Mouse (Mus musculus): ENCODE measurements at regions not wholly inside any gene's neighbourhood (a gene's known extent, or its start where the extent isn't known, plus 50 kb on each side); places are given as distances from the start of the nearest gene placed in this dataset.
A peak's percentile ranks its signal among the peaks of the same experiment; 100 is the strongest.
"Not testable (repeated sequence)": the region's sequence is repeated elsewhere in the genome, so short reads cannot be mapped to it uniquely, and the experiment has no call there.

GRCm38 (mm10) chr4:45647514-45647913 is 115.2 kb upstream of the Shb start:
- no peak for DNase-seq (ENCODE audit: low read depth, low spot score)

DNA sequence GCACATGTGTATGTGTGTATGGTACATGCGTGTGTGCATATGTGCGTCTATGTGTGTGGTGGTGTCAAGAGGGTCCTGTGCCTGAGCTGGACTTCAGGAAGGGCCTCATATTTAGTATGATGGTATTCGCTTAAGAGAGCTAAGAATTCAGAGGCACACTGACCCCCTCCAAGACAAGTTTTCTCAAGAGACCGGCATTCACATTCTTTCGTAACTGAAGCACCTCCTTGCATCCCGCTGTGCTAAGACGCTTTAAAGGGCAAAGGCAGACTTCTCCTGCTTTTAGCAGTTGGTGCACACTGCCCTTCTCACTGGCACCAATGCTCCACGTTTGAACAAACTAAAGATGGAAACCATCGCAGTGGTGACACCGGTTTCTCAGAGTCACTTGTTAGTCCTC is 110.3 kb upstream of the Shb start:
- no peak for DNase-seq (ENCODE audit: low read depth, low spot score)

GRCm38 (mm10) chr4:45641272-45641671 is 109.0 kb upstream of the Shb start:
- DNase-seq (ENCODE audit: low read depth, low spot score): no peak

DNA sequence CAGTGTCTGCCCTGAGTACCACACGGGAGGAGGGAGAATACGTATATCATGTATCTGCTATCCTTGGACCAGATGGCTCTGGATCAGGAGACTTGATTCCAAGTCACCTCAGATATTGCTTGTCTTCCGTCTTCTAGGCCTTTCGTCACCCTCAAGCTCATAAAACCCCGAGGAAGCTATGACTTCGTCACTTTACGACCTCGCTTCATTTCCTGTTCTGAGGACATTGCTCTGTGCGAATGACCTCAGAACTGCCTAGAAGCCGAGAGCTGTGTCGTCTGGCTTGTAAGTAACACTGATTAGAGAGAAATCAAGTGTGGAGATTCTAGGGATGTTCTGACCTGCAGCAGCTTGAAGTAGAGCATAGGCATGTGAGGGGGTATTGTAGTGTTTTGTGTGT is 108.4 kb upstream of the Shb start:
- no peak for DNase-seq (ENCODE audit: low read depth, low spot score)

DNA sequence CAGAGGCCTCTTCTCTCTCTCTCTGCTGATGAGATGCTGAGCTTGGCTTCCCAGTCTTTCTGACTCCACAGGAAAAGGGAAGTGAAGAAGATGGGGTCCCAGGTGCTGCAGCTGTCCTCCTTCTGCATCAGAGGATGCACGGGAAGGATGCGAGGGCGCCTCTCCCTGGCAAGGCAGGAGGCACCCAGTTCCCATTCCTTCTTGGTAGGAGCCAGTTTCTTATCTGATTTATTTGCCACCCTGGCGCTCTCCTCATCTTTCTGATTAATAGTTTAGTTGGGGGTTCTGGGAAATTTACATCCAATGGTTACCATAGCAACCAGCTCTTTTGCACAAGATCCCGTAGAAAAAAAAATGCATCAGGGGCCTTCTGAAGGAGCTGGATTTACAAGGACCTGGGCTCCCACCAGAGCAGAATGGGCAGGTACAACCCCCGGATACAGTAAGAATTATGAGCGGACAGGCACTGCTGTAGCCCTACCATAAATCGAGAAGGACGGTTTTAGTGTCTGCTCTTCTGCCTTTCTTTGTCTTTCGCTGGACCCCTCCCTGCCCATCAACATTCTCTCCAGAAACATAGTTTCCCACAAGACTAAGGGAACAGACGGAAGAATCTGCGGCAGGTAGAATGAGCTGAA is 107.2 kb upstream of the Shb start:
- DNase-seq (ENCODE audit: low read depth, low spot score): no peak

GRCm38 (mm10) chr4:45638411-45638810 is 106.1 kb upstream of the Shb start:
- no peak for DNase-seq (ENCODE audit: low read depth, low spot score)

GRCm38 (mm10) chr4:45631276-45632045 is 99.2 kb upstream of the Shb start:
- no peak for DNase-seq (ENCODE audit: low read depth, low spot score)

DNA sequence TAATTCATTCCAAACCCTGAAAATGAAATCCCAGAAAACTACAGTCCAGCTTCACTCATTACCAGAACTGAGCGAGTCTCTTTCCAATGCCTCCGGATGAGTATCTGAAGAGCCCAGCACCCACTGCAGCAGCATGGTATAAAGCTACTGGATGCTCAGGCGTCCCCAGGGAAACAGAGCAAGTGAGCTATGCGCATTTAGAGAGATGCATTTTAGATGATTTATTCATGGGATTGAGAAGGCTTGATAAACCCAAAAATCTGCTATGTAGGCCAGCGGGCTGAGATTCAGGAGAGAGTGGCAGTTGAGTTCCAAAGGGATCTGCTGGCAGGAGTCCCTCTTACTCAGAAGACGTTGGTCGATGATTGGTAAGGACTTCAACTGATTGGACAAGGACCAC is 93.4 kb upstream of the Shb start:
- no peak for DNase-seq (ENCODE audit: low read depth, low spot score)

DNA sequence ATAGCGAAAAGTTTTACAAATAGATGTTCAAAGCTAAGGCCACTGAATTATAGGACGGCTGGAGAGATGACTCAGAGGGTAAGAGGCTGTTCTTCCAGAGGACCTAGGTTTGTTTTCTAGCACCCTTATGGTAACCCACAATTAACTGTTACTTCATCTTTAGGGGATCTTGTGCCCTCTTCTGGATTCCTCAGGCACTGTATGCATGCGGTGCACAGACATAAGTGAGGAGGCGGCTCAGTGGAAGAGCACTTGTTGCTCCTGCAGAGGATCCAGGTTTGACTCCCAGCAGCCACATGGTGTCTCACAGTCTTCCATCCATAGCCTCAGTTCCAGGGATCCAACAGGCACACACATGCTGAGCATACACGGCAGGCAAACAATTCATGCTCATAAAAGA is 89.7 kb upstream of the Shb start:
- peak; percentile 36 for DNase-seq (ENCODE audit: low read depth, low spot score)

- no peak for DNase-seq (ENCODE audit: low read depth, low spot score)
Measured at GRCm38 (mm10) chr4:45617126-45617525, 84.9 kb upstream of the Shb start.

DNA sequence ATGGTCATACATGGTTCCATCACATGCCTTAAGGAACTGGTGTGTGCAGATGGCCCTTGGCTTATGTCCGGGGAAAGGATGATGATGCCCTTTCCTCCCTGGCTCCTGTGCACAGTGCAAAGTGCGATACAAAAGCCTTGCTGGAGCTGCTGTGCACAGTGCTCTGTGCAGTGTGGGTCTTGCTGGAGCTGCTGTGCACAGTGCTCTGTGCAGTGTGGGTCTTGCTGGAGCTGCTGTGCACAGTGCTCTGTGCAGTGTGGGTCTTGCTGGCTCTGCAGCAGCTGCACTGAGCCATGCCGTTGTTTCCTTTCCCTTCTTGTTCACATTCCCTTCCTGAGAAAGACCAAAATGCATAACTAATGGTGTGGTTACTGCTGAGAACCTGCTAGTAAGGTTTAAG is 81.2 kb upstream of the Shb start:
- not testable (repeated sequence) for DNase-seq (ENCODE audit: low read depth, low spot score)

GRCm38 (mm10) chr4:45612132-45612531 is 79.9 kb upstream of the Shb start:
- no peak for DNase-seq (ENCODE audit: low read depth, low spot score)

GRCm38 (mm10) chr4:45610937-45611336 is 78.7 kb upstream of the Shb start:
- no peak for DNase-seq (ENCODE audit: low read depth, low spot score)

GRCm38 (mm10) chr4:45606578-45606977 is 74.3 kb upstream of the Shb start:
- DNase-seq (ENCODE audit: low read depth, low spot score): no peak

DNA sequence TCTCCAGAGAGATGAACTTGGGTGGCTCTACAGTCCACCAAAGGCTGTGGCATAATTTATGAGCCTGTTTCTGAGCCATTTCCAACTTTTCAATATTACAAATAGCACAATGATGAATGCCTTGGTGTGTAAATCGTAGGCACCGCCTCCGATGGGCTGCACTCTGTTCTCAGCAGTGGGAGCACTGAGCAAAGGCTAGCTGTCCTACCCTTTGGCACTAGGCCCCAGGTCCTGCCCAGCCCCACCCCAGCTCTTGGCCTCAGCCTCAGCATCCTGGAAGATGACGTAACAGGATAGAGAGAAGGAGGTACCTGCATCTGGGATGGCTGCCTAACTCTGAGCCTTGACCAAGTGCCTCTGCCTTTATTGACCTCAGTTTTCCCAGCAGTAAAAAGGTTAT is 73.4 kb upstream of the Shb start:
- no peak for DNase-seq (ENCODE audit: low read depth, low spot score)

DNA sequence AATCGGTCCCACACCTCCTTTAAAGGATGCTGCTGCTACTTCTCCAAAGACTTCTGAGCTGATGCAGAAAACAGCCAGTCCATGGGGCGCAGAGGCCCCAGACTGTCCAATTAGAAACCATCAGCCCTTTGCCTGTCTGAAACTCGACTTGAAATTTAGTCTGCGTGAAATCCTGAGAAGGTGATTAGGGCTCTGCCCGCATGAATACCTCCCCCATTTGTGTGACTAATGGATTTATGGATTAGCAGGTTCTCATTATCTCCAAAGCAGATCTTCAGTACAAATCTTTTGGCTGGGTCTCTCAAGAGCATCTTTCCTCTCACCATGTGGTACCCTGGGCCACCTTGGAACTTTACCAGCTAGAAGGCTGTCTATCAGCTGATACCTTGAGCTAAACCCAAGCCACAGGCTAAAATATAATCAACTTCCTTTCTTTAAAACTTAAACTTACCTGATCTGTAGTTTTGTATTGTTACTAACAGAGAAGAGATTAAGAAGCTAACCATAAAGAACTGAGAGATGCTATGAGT is 72.1 kb upstream of the Shb start:
- DNase-seq (ENCODE audit: low read depth, low spot score): no peak

DNA sequence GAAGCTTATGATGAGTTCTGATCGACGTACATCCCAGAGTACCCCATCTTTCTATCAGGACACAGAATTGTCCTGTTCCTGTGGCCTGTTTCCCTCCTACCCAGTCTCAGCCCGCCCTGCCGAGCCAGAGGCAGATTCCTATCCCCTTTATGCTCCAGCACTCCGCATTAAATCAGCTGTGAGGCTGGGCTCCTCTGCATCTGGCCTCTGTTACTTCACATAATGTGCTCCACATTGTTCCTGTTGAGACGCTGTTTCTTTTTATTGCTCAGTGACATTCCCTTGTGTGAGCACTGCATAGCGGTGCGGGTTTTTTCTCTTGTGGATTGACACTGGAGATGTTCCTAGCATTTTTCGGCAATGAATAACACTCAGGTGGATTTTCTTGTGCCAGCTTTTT is 68.2 kb upstream of the Shb start:
- DNase-seq (ENCODE audit: low read depth, low spot score): no peak

- no peak for DNase-seq (ENCODE audit: low read depth, low spot score)
Measured at GRCm38 (mm10) chr4:45593435-45593991, 61.2 kb upstream of the Shb start.

DNA sequence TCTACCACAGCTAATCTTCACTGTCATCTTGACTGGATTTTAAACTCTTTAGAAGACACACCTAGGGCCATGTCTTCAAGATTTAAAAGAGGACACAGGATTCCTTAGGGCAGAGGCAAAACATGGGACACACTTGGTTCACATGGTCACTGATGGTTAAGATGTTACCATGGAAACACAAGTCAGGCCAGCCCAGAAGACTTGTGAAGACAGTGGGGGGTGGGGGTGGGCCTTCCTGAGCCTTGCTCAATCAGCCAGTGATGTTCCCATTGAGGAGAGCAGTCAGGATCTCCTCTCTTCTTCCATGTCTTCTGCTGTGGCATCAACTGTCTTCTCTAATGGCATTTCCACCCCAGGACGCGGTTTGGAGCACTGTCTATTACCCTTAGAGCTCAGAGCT is 60.5 kb upstream of the Shb start:
- no peak for DNase-seq (ENCODE audit: low read depth, low spot score)

- peak; percentile 70 for DNase-seq (ENCODE audit: low read depth, low spot score)
Measured at GRCm38 (mm10) chr4:45591405-45592315, 59.4 kb upstream of the Shb start.

DNA sequence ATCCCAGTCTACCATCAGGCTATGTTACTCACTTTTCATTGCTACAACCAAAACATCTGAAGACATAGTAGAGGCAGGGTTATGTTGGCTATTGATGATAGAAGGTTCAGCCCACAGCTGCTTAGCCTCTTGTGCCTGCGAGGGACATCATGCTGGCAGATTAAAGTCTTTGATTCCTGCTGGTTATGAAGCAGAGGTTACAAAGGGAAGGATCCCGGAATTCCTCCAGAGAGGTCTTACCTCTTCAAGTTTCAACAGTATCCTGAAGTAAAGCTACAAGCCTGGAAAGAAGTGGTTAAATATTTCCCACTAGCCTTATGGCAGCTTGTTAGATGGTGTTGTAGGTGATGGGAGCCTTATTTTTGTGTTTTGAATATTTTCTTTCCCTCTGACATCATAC is 58.6 kb upstream of the Shb start:
- no peak for DNase-seq (ENCODE audit: low read depth, low spot score)

GRCm38 (mm10) chr4:45588322-45588721 is 56.1 kb upstream of the Shb start:
- DNase-seq (ENCODE audit: low read depth, low spot score): no peak

Data from WW6 (cell line).